Mouse (Mus musculus) regulatory T cell (primary cell): ENCODE measurements around the gene Chst14.

ENCODE experiments used
- in situ Hi-C: fragments of 300-600 bp; cut with MboI, MseI; formaldehyde crosslinking; loops from one replicate; pipeline ENCODE4 v1.15.1; 2025; ENCODE audit warnings: high pct_unique_total_duplicates

Gene Chst14

DNA sequence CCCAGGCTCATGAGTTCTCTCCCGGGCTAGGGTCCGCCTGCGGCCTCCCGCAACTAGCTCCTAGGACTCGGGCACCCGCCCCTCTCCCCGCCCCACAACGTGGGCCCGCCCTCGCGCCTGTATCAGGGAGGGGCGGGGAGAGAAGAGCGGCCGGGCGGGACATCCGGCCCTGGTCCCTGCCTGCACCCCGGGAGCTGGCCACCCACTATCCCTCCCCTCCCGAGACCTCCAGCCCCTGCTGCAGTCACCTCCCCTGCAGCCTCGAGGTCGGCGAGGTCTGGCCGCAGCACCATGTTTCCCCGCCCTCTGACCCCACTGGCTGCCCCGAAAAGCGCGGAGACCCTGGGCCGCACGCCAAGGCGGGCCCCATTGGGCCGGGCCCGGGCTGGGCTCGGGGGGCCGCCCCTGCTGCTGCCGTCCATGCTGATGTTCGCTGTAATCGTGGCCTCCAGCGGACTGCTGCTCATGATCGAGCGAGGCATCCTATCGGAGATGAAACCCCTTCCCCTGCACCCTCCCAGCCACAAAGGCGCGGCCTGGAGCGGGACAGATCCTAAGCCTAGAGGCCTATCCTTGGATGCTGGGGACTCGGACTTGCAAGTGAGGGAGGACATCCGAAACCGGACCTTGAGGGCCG lies at the start of gene Chst14:
TSS of gene Chst14 (plus strand) at position 136 of the 637 bp plus-strand sequence.
- in situ Hi-C loops, result no loop called here

DNA sequence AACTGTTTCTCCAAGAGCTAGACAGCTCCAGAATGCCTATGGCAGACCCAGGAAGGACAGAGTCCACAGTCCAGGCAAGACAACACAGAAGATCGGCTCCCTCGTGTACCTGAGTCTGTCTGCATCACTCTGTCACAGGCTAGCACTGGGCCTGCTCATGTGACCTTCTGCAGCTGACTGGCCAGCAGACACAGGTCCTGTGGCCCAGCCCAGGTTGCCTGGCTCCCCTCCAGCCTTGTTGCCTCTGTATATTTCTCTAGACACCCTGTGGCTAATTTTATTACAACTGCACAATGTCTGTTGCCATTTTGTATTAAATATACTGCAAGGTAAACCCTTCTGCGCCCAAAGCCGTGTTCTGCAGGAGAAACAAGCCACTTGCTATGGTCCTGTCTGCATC lies 45.3 kb upstream of the Chst14 start:
- in situ Hi-C loops, result loop anchor here (25.0 kb wide), 1 partner anchor 119 kb away; the partner anchor contains the start of genes Ccdc9b and Phgr1

DNA sequence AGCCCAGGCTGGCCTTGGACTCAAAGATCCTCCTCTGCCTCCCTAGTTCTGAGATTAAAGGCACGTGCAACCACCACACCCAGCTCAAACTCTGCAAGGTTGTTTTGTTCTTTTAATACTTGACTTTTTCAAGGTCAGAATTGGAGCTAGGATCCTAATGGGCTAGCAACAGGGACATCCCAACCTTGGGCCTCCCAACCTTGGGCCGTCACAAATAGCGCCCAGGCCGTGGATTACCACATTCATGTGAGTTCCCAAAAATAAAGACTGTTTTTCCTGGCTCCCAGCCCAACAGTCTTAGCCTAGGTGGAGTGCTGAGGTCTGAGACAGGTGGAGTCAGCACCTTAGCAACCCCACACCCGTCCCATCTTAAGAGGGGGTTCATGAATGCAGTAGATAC lies 44.3 kb upstream of the Chst14 start:
- in situ Hi-C loops, result loop anchor here (25.0 kb wide), 1 partner anchor 120 kb away; the partner anchor contains the start of genes Ccdc9b and Phgr1

DNA sequence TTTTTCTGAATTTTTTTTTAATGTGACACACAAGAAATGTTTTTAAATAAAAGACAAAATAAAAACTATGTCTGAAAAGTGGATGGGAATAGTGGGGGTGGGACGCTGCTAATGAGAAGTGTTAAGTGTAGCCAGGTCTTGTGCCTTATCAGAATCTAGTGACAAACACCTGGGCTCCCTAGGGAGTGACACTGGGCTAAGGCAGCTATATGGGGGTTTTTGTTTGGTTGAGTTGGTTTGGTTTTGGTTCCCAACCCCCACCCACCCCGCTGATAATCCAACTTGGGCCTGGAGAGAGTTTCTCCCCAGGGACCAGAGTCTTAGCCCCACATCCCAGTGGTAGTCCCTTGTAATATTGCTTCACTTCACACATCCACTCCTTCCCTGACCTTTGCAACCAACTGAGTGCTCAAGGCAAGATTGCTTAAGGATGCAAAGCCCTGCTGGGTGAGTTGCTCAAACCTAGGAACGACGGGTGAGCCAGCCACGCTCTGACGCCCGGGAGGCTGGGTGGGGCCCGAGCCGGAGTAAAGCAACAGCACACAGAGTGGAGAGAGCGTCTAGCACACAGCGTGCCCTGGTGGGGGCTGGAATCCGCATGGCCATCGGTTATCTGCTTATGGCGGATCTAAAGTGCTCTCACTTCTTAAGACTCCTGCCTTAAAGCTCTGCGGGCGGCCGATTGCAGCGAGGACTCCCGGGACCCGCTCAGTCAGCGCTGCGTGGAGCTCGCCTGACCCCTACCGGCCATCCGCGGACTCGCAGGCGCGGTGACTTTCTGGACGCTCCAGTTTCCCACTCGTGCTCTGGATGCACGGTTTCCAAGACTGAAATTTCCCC lies 43.2 kb upstream of the Chst14 start:
- in situ Hi-C loops, result loop anchor here (25.0 kb wide), 1 partner anchor 121 kb away; the partner anchor contains the start of genes Ccdc9b and Phgr1

DNA sequence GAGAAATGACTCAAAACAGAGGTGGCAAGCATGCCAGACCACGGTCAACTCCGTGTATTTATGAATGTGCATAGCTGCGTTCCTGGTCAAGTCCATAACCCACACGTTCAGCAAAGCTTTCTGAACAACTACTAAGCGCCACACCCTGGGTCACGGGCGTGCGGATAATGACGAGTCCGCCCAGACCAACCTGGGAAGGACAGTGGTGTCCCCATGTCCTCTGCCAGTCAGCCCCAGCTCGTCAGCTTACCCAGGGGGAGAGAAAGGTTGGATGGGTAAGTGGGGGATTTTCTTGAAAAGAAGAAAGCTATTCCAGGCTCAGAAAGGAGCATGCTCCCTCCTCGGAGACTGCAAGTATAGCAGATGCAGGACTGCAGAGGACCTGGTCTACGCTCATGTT lies 38.9 kb upstream of the Chst14 start:
- in situ Hi-C loops, result loop anchor here (25.0 kb wide), 1 partner anchor 125 kb away; the partner anchor contains the start of genes Ccdc9b and Phgr1

DNA sequence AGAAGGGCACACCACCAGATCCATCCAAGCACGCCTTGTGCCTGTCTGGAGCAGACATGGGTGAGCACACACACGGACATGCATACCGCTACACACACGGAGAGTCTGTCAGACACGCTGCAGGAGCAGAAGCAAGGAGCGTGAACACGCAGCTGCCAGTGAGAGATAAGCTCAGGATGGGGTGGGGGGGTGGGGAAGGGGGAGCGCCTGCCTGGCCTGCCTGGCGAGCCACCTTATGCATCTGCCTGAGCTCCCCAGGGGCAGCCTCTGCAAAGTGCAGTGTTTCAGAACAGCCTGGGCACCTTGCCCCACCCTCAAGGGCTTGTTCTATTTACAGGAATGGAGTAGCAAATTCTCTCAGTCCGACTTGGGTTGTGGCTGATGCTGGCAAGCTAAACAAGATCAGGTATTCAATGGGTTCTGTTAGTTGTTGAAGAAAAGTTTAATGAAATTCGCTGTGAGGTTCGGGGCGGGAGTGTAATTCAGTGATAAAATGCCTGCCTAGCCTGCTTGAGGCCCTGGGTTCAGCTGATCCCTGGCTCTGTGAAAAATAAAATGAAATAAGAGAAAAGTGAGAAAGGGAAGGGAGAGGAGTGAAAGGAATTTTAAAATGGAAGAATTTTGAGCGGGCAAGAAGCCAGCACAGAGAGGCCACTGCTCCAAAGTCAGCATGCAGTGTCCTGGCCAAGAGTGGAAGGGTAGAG lies 38.3 kb upstream of the Chst14 start:
- in situ Hi-C loops, result loop anchor here (25.0 kb wide), 1 partner anchor 126 kb away; the partner anchor contains the start of genes Ccdc9b and Phgr1

DNA sequence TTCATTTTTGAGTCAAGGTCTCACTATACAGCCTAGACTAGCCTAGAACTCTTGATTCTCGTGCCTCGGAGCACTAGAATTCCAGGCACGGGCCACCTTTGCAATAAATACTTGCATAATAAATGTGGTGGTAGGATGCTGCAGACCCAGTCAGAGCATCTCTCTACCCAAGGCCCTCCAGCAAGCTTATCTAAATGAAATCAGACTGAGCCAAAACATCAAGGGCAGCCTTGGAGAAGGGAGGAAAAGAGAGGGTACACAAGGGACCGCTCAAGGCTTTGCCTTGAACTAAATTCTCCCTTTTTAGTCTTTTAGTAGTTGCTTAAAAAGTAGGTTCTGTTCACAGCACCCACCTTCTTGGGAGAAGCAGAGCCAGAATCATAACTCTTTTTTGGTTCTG lies 35.1 kb upstream of the Chst14 start:
- in situ Hi-C loops, result loop anchor here (25.0 kb wide), 1 partner anchor 129 kb away; the partner anchor contains the start of genes Ccdc9b and Phgr1

DNA sequence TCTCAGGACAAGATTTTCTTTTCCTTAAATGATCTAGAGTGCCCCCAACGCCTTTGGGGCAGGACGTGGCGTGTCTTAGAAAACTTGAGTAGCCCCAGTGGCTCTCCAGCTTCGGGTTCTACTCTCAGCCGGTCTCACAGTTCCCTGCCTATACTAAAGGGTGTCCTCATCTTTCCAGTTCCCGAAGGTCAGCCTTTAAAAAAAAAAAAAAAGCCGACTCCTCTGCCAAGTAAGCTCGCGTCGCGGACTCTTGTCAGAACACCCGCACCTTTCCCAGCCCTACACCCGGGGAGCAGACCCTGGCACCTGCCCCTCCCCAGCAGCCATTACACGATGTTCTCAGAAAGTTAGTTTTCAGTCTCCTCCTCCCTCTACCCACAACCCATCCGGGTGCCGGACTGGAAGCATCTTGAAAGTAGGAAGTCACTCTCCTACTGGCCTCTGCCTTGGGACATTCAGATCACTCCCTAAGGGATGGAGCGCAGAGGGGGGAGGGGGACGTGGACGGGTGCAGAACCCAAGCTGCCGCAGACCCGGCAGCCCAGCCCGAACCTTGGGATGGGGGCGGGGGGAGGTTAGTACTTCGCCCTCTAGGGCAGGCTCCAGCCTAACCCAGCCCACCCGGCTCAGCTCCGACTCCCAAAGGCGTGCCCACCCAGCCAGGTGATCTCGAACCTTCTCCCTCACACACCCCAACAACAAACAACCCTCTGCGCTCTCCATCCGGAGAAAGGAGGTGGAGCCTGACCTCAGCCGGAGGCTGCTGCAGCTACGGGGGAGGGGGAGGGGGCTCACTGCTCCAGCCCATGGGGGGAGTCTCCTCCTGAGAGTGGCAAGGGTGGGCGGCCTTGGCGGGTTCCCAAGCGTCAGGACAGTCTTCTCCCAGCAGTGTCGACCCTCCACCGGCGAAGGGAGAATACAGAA lies 30.0 kb upstream of the Chst14 start:
- in situ Hi-C loops, result loop anchor here (25.0 kb wide), 1 partner anchor 134 kb away; the partner anchor contains the start of genes Ccdc9b and Phgr1

DNA sequence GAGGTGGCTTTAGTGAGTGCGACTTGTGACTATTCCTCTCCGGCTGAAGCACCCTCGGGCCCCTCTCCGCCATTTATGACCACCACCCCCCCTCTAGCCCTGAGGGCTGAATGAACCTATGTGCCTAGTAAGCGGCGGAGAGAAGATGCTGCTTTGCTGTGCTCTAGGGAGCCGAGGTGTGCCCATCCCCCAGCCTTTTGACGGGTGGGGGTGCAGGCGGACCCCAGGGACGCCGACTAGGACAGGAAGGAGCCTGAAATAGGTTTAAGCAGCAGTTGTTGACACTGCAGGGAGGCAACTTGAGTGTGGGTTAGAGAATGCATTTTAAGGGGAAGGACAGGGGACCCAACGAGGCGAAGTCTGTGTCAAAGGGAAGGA lies 29.4 kb upstream of the Chst14 start:
- in situ Hi-C loops, result loop anchor here (25.0 kb wide), 1 partner anchor 135 kb away; the partner anchor contains the start of genes Ccdc9b and Phgr1

DNA sequence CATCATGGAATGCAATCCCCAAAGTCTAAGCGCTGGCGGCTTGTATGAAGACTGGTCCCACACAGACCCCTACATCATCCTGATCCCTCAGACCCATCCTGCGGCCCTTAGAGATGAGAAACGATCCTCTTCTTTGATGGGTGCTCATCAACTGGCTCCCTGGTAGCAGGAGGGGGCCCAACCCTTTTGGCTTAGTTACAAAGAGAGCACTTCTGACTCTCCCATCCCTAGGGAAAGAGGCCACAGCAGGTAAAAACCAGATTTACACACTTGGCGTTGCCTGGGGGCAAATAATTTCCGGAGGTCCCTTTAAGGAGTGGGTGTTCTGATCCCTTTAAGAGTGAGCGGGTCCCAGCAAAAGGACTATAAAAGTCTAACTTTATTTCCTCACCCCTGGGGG lies 28.9 kb upstream of the Chst14 start:
- in situ Hi-C loops, result loop anchor here (25.0 kb wide), 1 partner anchor 135 kb away; the partner anchor contains the start of genes Ccdc9b and Phgr1

DNA sequence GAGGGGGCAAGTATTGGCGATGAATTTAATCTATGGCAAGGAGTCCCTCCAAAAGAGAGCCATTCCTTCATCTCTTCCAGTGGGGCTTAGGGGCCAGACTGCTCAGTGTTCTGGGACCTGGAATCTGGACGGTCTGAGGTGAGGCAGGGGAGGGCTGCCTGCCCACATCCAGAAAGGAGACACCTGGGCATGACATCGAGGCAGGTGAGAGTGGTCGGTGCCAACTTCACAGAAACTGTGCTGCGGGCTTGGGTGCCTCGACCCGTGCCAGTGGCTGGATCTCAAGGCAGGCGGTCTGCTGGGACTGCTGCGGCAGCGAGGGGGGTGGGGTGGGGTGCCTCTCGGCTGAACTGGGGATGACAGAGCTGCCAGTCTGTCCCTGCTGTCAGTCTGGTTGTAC lies 28.5 kb upstream of the Chst14 start:
- in situ Hi-C loops, result loop anchor here (25.0 kb wide), 1 partner anchor 136 kb away; the partner anchor contains the start of genes Ccdc9b and Phgr1

DNA sequence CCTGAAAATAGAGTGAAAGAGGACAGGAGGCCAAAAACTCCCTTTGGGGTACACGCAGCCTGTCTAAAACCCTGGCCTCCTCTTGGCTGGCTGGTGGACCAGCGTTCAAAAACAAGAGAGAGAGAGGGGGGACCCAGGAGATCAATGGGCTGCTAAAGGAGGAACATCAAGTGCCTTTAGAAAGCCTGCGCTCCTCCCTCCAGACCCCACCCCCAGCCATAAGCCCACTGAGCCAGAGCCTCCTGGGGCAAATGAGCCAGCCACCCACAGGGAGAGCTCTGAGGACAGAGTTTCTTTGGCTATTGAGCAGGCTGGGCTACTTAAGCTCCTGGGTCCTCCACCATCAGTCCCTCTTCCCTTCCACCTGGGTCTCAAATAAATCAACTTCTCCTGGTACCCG lies 27.5 kb upstream of the Chst14 start:
- in situ Hi-C loops, result loop anchor here (25.0 kb wide), 1 partner anchor 136 kb away; the partner anchor contains the start of genes Ccdc9b and Phgr1

DNA sequence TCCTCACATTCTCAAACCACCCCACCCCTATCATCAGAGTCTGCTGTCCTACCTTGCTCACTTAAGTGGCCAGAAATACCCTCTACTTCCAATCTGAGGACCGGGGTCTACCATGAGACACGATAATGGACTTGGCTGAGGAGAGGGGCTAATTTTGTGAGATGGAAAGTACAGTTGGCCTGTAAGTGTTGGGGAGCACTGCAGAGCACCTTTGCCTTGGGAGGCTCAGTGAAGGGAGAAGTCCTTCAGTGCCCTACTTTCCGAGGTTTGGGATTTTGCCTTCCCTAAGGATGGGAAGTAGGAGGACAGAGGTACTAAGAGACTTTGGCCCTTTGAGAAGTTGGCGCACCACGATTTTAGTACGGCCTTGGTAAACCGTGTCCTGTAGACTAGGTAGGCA lies 27.0 kb upstream of the Chst14 start:
- in situ Hi-C loops, result loop anchor here (25.0 kb wide), 1 partner anchor 137 kb away; the partner anchor contains the start of genes Ccdc9b and Phgr1

DNA sequence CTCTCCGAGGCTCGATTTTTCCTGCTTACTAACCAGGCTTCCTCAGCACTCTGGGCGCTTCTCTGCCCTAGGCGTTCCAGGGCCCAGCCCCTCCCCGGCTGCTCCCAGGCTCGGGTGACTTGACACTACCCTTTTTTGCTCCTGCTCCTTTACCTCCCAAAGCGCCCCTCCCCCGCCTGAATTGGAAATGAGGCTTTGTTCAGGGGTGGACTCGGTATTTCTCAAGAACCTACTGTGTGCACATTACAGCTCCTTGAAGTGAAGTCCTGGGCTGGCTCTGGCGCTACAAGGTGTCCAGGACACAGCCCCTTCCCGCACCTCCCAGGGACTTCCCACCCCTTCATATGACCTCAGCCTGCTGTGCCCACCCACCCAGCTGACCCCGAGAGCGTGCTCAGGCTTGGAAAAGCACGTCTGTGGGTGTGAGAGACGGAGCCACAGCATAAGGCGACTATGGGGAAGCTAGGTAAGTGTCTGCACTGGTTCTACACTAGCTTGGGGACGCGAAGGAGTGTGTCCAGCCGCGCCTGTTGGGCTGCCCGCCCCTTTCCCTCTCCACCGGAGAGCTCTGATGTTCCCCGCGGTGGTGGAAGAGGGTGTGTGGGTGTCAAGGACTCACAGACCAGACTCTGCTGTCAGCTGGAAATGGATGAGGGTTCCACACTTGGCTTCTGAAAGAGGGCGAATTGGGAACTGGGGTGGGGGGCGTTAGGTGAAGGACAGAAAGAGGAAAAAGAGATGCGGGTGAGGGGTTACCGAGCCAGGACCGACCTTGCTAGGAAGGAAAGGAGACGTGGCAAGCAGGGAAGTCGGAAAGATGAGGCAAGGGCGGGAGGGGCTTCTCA lies 26.1 kb upstream of the Chst14 start, which contains the start of gene Bahd1:
TSS of gene Bahd1 (plus strand) at position 397 of the 845 bp plus-strand sequence.
- in situ Hi-C loops, result loop anchor here (25.0 kb wide), 1 partner anchor 138 kb away; the partner anchor contains the start of genes Ccdc9b and Phgr1

DNA sequence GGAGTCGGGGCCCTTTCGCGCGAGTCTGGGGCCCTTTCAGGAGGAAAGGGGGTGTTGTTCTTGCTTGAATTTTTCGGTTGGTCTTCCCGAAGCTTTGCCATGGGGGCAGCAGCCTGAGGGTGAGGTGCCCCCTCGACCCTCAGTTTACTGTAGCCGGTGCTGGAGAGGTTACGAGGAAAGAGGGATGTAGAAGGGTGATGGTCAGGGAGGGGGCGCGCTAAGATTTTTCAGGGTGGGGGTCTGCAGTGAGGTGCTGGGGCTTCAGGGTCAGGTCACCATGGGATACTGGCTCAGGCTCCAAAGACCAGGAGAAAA lies 25.5 kb upstream of the Chst14 start:
- in situ Hi-C loops, result no loop called here

DNA sequence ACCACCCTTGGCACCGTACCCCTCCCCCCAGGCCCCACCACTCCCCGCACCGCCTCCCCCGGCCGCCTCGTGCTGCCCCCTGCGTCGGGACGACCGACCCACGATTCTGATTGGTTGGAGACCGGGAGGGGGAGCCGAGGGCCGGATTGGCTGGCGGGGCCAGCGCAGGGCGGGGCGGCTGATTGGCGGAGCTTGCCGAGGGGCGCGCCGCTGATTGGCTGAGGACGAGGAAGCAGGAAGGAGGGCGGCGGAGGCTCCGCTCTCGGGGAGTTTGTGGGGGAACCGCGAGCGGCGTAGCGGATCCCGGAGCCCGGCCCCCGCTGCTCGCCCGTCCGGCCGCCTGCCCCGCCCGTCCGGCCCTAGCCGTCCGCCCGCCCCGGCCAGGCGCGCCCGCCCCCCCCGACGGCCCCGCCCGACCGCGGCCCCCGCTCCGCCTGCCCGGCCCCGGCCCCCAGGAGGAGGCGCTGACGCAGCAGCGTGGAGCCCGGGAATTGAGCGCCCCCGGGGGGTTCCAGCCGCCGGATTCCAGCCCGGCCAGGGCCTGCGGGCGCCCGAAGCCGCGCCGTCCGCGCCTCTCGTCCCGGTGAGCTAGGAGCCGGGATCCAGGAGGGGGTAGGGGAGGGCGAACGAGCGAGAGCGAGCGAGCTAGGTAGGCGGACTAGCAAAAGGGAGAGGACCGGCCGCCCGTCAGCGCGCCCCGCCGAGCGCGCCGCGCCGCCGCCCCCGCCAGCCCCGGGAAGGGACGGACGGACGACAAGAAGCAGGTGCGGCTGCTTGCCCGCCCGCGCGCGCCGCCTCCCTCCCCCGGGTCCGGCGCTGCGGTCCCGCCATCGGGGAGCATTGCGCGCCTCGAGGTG lies 24.9 kb upstream of the Chst14 start:
- in situ Hi-C loops, result no loop called here

DNA sequence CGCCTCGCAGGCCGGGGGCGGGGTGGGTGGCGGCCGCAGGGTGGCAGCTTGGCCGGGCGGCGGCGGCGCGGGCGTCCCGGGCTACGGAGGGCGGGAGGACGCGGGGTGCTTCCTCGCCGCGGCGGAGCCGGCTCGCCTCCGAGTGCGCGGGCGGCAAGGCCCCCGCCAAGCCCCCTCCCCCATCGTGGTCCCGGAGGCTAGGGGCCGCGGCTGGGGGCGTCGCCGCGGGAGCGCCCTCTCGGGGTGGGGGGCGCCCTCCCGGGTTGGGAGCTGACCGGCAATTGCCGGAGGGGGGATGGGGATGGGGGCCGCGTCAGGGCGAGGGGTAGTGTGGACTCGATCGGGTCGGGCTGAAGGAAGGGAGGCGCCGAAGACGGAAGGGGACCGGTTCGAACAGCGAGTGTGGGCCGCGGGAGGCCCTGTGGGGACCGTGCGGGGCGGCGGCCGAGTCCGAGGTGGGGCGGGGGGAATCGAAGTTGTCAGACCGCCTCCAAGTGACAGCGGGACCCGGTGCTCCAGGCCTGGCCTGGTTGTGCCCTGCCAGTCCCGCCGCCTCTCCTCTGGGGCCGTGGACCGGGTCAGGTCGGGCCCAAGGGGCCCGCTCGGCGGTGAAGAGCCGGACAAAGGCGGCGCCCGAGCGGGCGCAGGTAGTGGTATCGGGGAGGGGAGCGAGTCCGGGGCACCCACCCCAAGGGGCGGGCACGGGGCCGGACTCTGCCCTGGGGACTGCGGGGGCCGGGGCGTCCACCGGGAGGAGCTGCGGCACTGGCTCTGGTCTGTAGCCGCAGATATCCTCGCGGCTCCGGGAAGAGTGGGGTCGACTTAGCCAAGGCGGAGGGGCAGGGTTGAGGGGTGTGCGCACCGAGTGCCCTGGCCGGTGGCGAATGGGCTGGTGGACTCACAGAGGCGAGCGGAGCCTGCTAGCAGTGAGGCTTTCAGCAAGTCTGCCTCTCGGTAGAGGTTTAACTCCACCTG lies 24.0 kb upstream of the Chst14 start:
- in situ Hi-C loops, result no loop called here
